Mouse (Mus musculus) myocyte (in vitro differentiated cells): Measurements from ENCODE around the gene Mrc2. TPM values are rescaled to one million over a fixed set of nuclear protein-coding genes. Genes with fewer than 3 reads are reported as not detected.

Source experiments
- H3K27me3 ChIP-seq: one replicate; pipeline ENCODE4 v1.6.1; 2011; ENCODE audit not compliant: control insufficient read depth, insufficient read depth, insufficient read length
- H3K36me3 ChIP-seq: one replicate; pipeline ENCODE4 v1.6.1; 2011; ENCODE audit not compliant: control insufficient read depth, insufficient read depth
- H3K4me2 ChIP-seq: one replicate; pipeline ENCODE4 v1.6.1; 2011; ENCODE audit warnings: low read depth, control low read depth
- H3K4me3 ChIP-seq: one replicate; pipeline ENCODE4 v1.5.1; 2011; ENCODE audit warnings: mild to moderate bottlenecking, control low read depth, moderate library complexity
- H3K79me2 ChIP-seq: one replicate; pipeline ENCODE4 v1.6.1; 2011; ENCODE audit not compliant: control insufficient read depth, insufficient read depth
- H3ac ChIP-seq: one replicate; pipeline ENCODE4 v1.6.1; 2011; ENCODE audit not compliant: control insufficient read depth, insufficient read length
- CEBPB ChIP-seq: IDR thresholded peaks from 2 replicates; pipeline ENCODE4 v1.6.1; 2011; ENCODE audit warnings: mild to moderate bottlenecking, moderate library complexity; ENCODE audit not compliant: poor library complexity, insufficient read depth, severe bottlenecking
- E2F4 ChIP-seq: IDR thresholded peaks from one replicate; pipeline ENCODE4 v1.6.1; 2011; ENCODE audit warnings: mild to moderate bottlenecking, control low read depth, moderate library complexity; ENCODE audit not compliant: insufficient read depth
- MAX ChIP-seq: IDR thresholded peaks from one replicate; pipeline ENCODE4 v1.6.1; 2011; ENCODE audit warnings: low read depth, mild to moderate bottlenecking, control low read depth
- MYOD1 ChIP-seq, 3 experiments: IDR thresholded peaks; one replicate each; pipeline ENCODE4 v1.6.1; 2011; ENCODE audit warnings: control low read depth in 2 of 3, low read depth in 2 of 3, mild to moderate bottlenecking in 2 of 3, moderate library complexity in 1 of 3; ENCODE audit not compliant: insufficient read length in 2 of 3, control insufficient read depth in 1 of 3
- MYOG ChIP-seq, 3 experiments: IDR thresholded peaks; one replicate each; pipeline ENCODE4 v1.6.1; 2011; ENCODE audit warnings: control low read depth in 2 of 3, low read depth in 2 of 3, mild to moderate bottlenecking in 2 of 3; ENCODE audit not compliant: insufficient read length in 2 of 3, control insufficient read depth in 1 of 3, insufficient read depth in 1 of 3
- POLR2A ChIP-seq: IDR thresholded peaks from one replicate; pipeline ENCODE4 v1.6.1; 2011; ENCODE audit warnings: low read depth, mild to moderate bottlenecking, control low read depth, moderate library complexity; ENCODE audit not compliant: insufficient read length
- POLR2AphosphoS2 ChIP-seq: IDR thresholded peaks from one replicate; pipeline ENCODE4 v1.6.1; 2011; ENCODE audit warnings: low read depth, control low read depth; ENCODE audit not compliant: insufficient read length
- REST ChIP-seq: IDR thresholded peaks from one replicate; pipeline ENCODE4 v1.6.1; 2011; ENCODE audit warnings: mild to moderate bottlenecking, control low read depth, moderate library complexity; ENCODE audit not compliant: insufficient read depth, insufficient read length
- SRF ChIP-seq: IDR thresholded peaks from one replicate; pipeline ENCODE4 v1.6.1; 2011; ENCODE audit warnings: low read depth; ENCODE audit not compliant: control insufficient read depth, insufficient read length
- TCF12 ChIP-seq: IDR thresholded peaks from one replicate; pipeline ENCODE4 v1.6.1; 2011; ENCODE audit warnings: mild to moderate bottlenecking, control low read depth; ENCODE audit not compliant: poor library complexity, insufficient read depth, severe bottlenecking
- TCF3 ChIP-seq: IDR thresholded peaks from one replicate; pipeline ENCODE4 v1.6.1; 2011; ENCODE audit warnings: low read depth, control low read depth; ENCODE audit not compliant: insufficient read length
- USF1 ChIP-seq: IDR thresholded peaks from one replicate; pipeline ENCODE4 v1.6.1; 2011; ENCODE audit warnings: low read depth, mild to moderate bottlenecking, control low read depth, moderate library complexity
- polyA plus RNA-seq: library from polyadenylated mRNA; unstranded; fragments of >200 nt; fragmentation: generic; extraction: Trizol; gene quantifications from one replicate; pipeline ENCODE4 v1.2.1, GENCODE M21; 2012; ENCODE audit warnings: missing spikeins

The Mrc2 gene
- polyA plus RNA-seq, 1 experiment = 47.7 TPM

DNA sequence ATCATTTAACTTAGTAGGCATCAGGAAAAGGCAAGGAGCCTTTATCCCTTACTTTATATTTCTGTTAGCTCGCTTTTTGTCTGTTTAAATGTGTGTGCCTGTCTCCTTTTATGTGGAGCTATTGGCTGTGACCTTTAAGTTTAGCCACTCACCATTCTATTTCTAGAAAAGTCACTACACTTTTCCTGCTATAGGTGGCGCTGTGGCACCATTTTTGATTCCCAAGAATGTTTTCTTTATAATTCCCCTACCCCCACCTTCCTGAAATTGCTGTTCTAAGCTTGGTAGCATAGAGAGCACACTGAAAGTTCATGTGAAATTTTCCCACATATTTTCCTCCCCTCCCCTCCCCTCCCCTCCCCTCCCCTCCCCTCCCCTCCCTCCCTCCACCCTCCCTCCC lies 22.3 kb upstream of the Mrc2 start:
- H3K27me3 ChIP-seq = no peaks in the 10 kb centered on the region
- H3K4me3 ChIP-seq = no peak overlapping the region
- peaks cover 56% of the 10 kb centered on the region for H3K36me3 ChIP-seq
- TF ChIP-seq MYOD1 (IDR thresholded peaks at IDR 0.05; ENCODE audit: control insufficient read depth in 1 of 3, insufficient read length in 2 of 3, low read depth in 2 of 3) (no peak), POLR2A (no peak), POLR2AphosphoS2 (no peak), CEBPB (no peak), MYOG (IDR thresholded peaks at IDR 0.05; ENCODE audit: control insufficient read depth in 1 of 3, insufficient read depth in 1 of 3, insufficient read length in 2 of 3, low read depth in 2 of 3) (no peak), USF1 (no peak), E2F4 (no peak), TCF12 (no peak), MAX (no peak), TCF3 (no peak), SRF (no peak), REST (no peak)
- H3ac ChIP-seq = no peak overlapping the region
- H3K79me2 ChIP-seq = no peaks in the 10 kb centered on the region
- no peak overlapping the region for H3K4me2 ChIP-seq

DNA sequence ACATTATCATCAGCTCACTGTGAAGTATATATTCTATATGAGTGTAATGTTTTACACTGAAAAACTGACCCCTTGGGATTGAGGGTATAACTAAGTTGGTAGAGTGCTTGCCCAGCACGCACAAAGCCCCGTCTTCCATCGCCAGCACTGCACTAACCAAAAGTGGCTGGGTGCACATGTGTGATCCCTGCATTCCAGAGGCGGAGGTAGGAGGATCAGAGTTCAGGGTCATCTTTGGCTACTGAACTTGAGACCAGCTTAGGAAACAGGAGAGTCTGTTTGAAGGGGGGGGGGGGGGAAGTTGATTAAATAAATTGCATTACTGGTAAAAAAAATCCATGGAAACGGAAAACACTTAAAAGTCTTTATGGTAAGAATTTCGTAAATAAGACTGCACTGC lies 12.0 kb upstream of the Mrc2 start:
- Histone ChIP-seq H3K36me3 (peaks cover 56% of the 10 kb centered on the region), H3ac (no peak overlapping the region), H3K4me3 (no peak overlapping the region), H3K79me2 (no peaks in the 10 kb centered on the region), H3K27me3 (no peaks in the 10 kb centered on the region), H3K4me2 (no peak overlapping the region)
- no peak for TF ChIP-seq MYOD1 (IDR thresholded peaks at IDR 0.05; ENCODE audit: control insufficient read depth in 1 of 3, insufficient read length in 2 of 3, low read depth in 2 of 3)
- TF ChIP-seq TCF3 = no peak
- no peak for TF ChIP-seq REST

DNA sequence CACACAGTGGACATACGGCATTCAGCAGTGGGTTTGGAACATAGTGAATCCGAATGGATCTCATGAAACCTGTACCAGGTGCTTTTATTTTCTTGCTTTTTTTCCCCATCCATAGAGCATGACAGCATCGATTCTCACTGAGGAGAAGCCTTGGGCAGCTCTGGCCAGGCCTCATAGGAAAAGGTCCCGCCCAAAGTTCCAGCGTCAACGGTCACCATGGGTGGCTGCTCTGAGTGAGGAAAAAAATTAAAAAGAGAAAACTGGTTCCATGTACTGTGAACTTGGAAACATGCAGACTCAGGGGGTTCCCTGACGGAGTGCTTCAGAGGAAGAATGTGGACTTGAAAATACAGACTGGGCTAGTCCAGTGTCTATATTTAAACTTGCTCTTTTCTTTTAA lies 11.2 kb upstream of the Mrc2 start:
- Histone ChIP-seq H3K4me3 (no peak overlapping the region), H3K27me3 (no peaks in the 10 kb centered on the region), H3K36me3 (peaks cover 51% of the 10 kb centered on the region), H3ac (no peak overlapping the region), H3K79me2 (no peaks in the 10 kb centered on the region), H3K4me2 (no peak overlapping the region)
- TF ChIP-seq TCF12 = no peak
- no peak for TF ChIP-seq TCF3
- no peak for TF ChIP-seq POLR2A
- TF ChIP-seq USF1 = no peak
- no peak for TF ChIP-seq CEBPB
- TF ChIP-seq SRF = no peak
- TF ChIP-seq E2F4 = no peak
- TF ChIP-seq MAX = no peak
- no peak for TF ChIP-seq REST
- TF ChIP-seq MYOD1 (IDR thresholded peaks at IDR 0.05; ENCODE audit: control insufficient read depth in 1 of 3, insufficient read length in 2 of 3, low read depth in 2 of 3) = no peak
- TF ChIP-seq POLR2AphosphoS2 = no peak
- TF ChIP-seq MYOG (IDR thresholded peaks at IDR 0.05; ENCODE audit: control insufficient read depth in 1 of 3, insufficient read depth in 1 of 3, insufficient read length in 2 of 3, low read depth in 2 of 3) = no peak

DNA sequence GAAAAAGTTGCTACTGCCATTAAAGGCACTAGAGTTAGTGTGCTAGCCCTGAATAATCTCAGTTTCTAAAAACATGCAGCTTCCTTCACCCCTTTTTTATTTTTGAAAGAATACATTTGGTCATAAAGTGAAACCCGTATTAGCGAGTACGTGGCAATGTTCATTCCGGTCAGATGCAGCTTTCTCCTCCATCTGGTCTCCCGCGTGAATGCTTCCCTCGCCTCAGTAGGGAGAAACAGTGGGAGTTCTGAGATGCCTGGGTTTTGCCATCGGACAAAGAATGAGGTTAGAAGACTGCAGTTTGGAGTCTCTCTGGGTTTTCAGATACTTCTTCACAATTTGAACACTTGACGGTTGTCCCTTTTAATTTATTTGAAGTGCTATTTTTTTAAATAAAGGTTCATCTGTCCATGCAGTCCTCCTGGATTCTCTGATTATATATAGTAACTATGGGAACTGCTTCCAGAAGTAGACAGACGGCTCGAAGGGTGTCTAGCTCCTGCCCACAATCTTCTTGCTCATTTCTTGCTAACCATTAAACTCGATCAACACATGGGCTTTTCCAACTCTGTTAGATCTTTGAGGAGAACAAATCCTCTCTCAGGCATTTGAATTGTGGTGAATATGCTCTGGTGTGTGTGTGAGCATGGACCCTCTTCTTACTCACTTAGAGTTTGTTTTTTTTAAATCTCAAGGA lies 10.5 kb upstream of the Mrc2 start:
- no peak overlapping the region for H3ac ChIP-seq
- H3K27me3 ChIP-seq = no peaks in the 10 kb centered on the region
- no peak overlapping the region for H3K4me3 ChIP-seq
- no peaks in the 10 kb centered on the region for H3K79me2 ChIP-seq
- peaks cover 50% of the 10 kb centered on the region for H3K36me3 ChIP-seq
- TF ChIP-seq E2F4 = no peak
- TF ChIP-seq USF1 = no peak
- TF ChIP-seq MAX = no peak
- no peak for TF ChIP-seq CEBPB
- TF ChIP-seq MYOG (IDR thresholded peaks at IDR 0.05; ENCODE audit: control insufficient read depth in 1 of 3, insufficient read depth in 1 of 3, insufficient read length in 2 of 3, low read depth in 2 of 3) = no peak
- no peak for TF ChIP-seq REST
- TF ChIP-seq TCF12 = no peak
- no peak for TF ChIP-seq POLR2AphosphoS2
- TF ChIP-seq TCF3 = no peak
- TF ChIP-seq POLR2A = no peak
- no peak for TF ChIP-seq MYOD1 (IDR thresholded peaks at IDR 0.05; ENCODE audit: control insufficient read depth in 1 of 3, insufficient read length in 2 of 3, low read depth in 2 of 3)
- peak overlapping the region; percentile 20 for H3K4me2 ChIP-seq

DNA sequence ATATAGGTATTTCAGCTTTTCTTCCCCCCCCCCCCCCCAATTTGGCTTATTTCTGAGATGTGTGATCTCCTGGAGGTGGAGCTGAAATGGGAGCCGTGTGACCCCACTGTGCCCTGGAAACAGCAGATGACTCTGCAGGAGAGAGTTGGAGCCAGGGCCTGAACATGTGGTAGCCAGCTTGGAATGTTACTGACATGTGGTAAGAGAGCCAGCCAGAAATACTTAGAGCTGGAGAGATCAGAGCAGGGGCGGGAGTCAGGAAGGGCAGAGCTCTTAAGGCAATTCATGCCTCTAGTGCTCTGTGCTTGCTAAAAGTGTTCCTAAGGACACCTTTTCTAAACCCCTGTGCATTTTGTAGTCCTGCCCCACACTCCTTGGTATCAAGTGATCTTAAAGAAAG lies 10.0 kb upstream of the Mrc2 start:
- no peaks in the 10 kb centered on the region for H3K79me2 ChIP-seq
- TF ChIP-seq E2F4 (no peak), USF1 (peak; percentile 31), MYOD1 (IDR thresholded peaks at IDR 0.05; ENCODE audit: control insufficient read depth in 1 of 3, insufficient read length in 2 of 3, low read depth in 2 of 3) (peak in 2 of 3 experiments; percentile 61 to 66), TCF3 (no peak), SRF (no peak), MYOG (IDR thresholded peaks at IDR 0.05; ENCODE audit: control insufficient read depth in 1 of 3, insufficient read depth in 1 of 3, insufficient read length in 2 of 3, low read depth in 2 of 3) (peak in 1 of 3 experiments; percentile 69), REST (no peak)
- no peak overlapping the region for H3ac ChIP-seq
- H3K4me2 ChIP-seq = peak overlapping the region; percentile 30
- no peaks in the 10 kb centered on the region for H3K27me3 ChIP-seq
- H3K4me3 ChIP-seq = no peak overlapping the region
- peaks cover 44% of the 10 kb centered on the region for H3K36me3 ChIP-seq
